Mouse (Mus musculus) limb, embryonic 14.5 days (tissue): ENCODE measurements around the gene Cdkl4. TPM values are rescaled to one million over a fixed set of nuclear protein-coding genes. Genes with fewer than 3 reads are reported as not detected.

Source experiments
- ATAC-seq: fragments of 200-750 bp; cut with Nextera tagmentation; 2 replicates; pipeline ENCODE4 v1.8.0; 2017; ENCODE audit warnings: low read depth, moderate number of reproducible peaks, moderate TSS enrichment; ENCODE audit not compliant: low FRiP score
- DNase-seq: peaks from one replicate; pipeline ENCODE4 v3.0.0-alpha.2; 2015; ENCODE audit warnings: low spot score
- H3K27ac ChIP-seq: fragments of 300-500 bp; sonication (generic); replicated peaks from 2 replicates; pipeline ENCODE4 v1.5.1; 2014; ENCODE audit warnings: low read depth, mild to moderate bottlenecking, low read length, moderate library complexity, mixed read lengths
- H3K27me3 ChIP-seq: fragments of 300-500 bp; sonication (generic); 2 replicates; pipeline ENCODE4 v1.6.1; 2014; ENCODE audit warnings: low read length, mixed read lengths; ENCODE audit not compliant: control insufficient read depth, insufficient read depth
- H3K36me3 ChIP-seq: fragments of 300-500 bp; sonication (generic); 2 replicates; pipeline ENCODE4 v1.6.1; 2014; ENCODE audit warnings: mild to moderate bottlenecking, low read length, moderate library complexity, mixed read lengths; ENCODE audit not compliant: control insufficient read depth, insufficient read depth
- H3K4me1 ChIP-seq: fragments of 300-500 bp; sonication (generic); 2 replicates; pipeline ENCODE4 v1.6.1; 2014; ENCODE audit warnings: antibody characterized with exemption, low read length, mixed read lengths; ENCODE audit not compliant: control insufficient read depth, insufficient read depth
- H3K4me2 ChIP-seq: fragments of 300-500 bp; sonication (generic); replicated peaks from 2 replicates; pipeline ENCODE4 v1.6.1; 2014; ENCODE audit warnings: low read depth, mild to moderate bottlenecking, low read length, moderate library complexity; ENCODE audit not compliant: severe bottlenecking
- H3K4me3 ChIP-seq: fragments of 300-500 bp; sonication (generic); replicated peaks from 2 replicates; pipeline ENCODE4 v1.5.1; 2014; ENCODE audit warnings: low read length
- H3K9ac ChIP-seq: fragments of 300-500 bp; sonication (generic); 2 replicates; pipeline ENCODE4 v1.6.1; 2014; ENCODE audit warnings: mild to moderate bottlenecking, low read depth, low read length, moderate library complexity; ENCODE audit not compliant: severe bottlenecking
- H3K9me3 ChIP-seq: fragments of 300-500 bp; sonication (generic); 2 replicates; pipeline ENCODE4 v1.6.1; 2016; ENCODE audit warnings: low read length; ENCODE audit not compliant: control insufficient read depth
- POLR2A ChIP-seq: fragments of 200-500 bp; IDR thresholded peaks from 2 replicates; pipeline ENCODE4 v1.8.0; 2012; ENCODE audit warnings: inconsistent platforms, mild to moderate bottlenecking, moderate library complexity, borderline replicate concordance; ENCODE audit not compliant: insufficient read depth, insufficient read length; ENCODE audit errors: extremely low read depth
- WGBS: fragments of 180-500 bp; shearing (Covaris S2); extraction: QIAGEN DNeasy Blood & Tissue Kit; methylation state at CpG from one replicate; pipeline ENCODE4 v1.1.7; 2014; 5-methylcytosine and 5-hydroxymethylcytosine counted together
- polyA plus RNA-seq, 2 experiments: library from polyadenylated mRNA; depleted of rRNA in 1 of 2; stranded (reverse) in 1 of 2; unstranded in 1 of 2; fragments of >200 nt; fragmentation: Nextera tagmentation in 1 of 2; extraction: Ambion mirVana in 1 of 2; gene quantifications; 2 replicates each; pipeline versions ENCODE4 v1.2.1 to v1.2.3; 2012 to 2014

Gene Cdkl4
- polyA plus RNA-seq, 2 experiments = 0.06 to 0.26 TPM

DNA sequence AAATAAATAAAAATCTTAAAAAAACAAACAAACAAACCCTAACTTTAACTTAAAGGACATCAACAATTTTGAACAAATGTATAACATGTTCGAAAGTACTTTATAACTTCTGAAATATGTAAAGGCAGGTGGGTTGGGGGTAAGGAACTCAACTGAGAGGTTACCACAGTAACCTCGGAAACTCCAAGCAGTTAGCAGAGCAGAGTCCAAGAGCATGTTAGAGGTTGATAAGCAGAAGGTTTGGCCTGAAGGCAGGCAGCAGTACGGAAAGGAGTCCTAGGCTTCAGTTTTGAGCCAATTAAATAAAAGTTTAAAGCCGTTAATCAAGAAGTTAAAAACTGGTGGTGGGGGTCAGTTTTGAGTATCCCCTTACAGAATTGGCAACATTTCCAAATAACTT, 101.1 kb downstream of the Cdkl4 start:
- DNase-seq (no peak), ATAC-seq (no peak)
- Histone ChIP-seq H3K36me3 (no peaks in the 10 kb centered on the region), H3K27ac (no peak overlapping the region), H3K4me2 (no peak overlapping the region), H3K27me3 (no peaks in the 10 kb centered on the region), H3K9me3 (no peaks in the 10 kb centered on the region), H3K9ac (no peak overlapping the region), H3K4me3 (no peak overlapping the region), H3K4me1 (peaks cover 16% of the 10 kb centered on the region)
- TF ChIP-seq POLR2A = no peak
- WGBS = 84% methylated on average over 4 of the region's 4 CpGs

Other genes starting within 250 kb of the Cdkl4 start
- gene Gm10190, start 204.3 kb downstream of the Cdkl4 start, polyA plus RNA-seq (2012; rRNA removed) = 1.0 and 2.8 TPM in 2 replicates
- 2.1 and 2.2 TPM in 2 replicates for gene Gm10190, start 204.3 kb downstream of the Cdkl4 start, polyA plus RNA-seq (2014; fragmentation: Nextera tagmentation; extraction: Ambion mirVana)
- 9.9 and 10.5 TPM in 2 replicates for gene Sos1, start 97.4 kb downstream of the Cdkl4 start, polyA plus RNA-seq (2012; rRNA removed)
- 10.3 and 10.8 TPM in 2 replicates for gene Sos1, start 97.4 kb downstream of the Cdkl4 start, polyA plus RNA-seq (2014; fragmentation: Nextera tagmentation; extraction: Ambion mirVana)
- 50.2 and 52.8 TPM in 2 replicates for gene Map4k3, start 150.7 kb upstream of the Cdkl4 start, polyA plus RNA-seq (2012; rRNA removed)
- 42.2 and 42.6 TPM in 2 replicates for gene Map4k3, start 150.7 kb upstream of the Cdkl4 start, polyA plus RNA-seq (2014; fragmentation: Nextera tagmentation; extraction: Ambion mirVana)